Mouse (Mus musculus) kidney, adult 2 months (tissue): ENCODE measurements at regions not wholly inside any gene's neighbourhood (a gene's known extent, or its start where the extent isn't known, plus 50 kb on each side); places are given as distances from the start of the nearest gene placed in this dataset.

Experiments used
- CTCF ChIP-seq: fragments of 200-500 bp; conservative IDR thresholded peaks from 2 replicates; pipeline ENCODE4 v1.5.1; 2011; ENCODE audit warnings: low read depth, mild to moderate bottlenecking, control low read depth, low read length, moderate library complexity, mixed read lengths; ENCODE audit not compliant: insufficient read depth, insufficient read length
- POLR2A ChIP-seq: fragments of 200-500 bp; IDR thresholded peaks from one replicate; pipeline ENCODE4 v1.6.1; 2011; ENCODE audit warnings: low read depth, low read length, control low read depth

GRCm38 (mm10) chr14:120139256-120139655 is 97.0 kb upstream of the Oxgr1 start:
- TF ChIP-seq POLR2A (no peak), CTCF (no peak)
